Mouse (Mus musculus): ENCODE data around the gene Ptprcap.
A peak's percentile ranks its signal among the peaks of the same experiment; 100 is the strongest.

Gene Ptprcap

DNA sequence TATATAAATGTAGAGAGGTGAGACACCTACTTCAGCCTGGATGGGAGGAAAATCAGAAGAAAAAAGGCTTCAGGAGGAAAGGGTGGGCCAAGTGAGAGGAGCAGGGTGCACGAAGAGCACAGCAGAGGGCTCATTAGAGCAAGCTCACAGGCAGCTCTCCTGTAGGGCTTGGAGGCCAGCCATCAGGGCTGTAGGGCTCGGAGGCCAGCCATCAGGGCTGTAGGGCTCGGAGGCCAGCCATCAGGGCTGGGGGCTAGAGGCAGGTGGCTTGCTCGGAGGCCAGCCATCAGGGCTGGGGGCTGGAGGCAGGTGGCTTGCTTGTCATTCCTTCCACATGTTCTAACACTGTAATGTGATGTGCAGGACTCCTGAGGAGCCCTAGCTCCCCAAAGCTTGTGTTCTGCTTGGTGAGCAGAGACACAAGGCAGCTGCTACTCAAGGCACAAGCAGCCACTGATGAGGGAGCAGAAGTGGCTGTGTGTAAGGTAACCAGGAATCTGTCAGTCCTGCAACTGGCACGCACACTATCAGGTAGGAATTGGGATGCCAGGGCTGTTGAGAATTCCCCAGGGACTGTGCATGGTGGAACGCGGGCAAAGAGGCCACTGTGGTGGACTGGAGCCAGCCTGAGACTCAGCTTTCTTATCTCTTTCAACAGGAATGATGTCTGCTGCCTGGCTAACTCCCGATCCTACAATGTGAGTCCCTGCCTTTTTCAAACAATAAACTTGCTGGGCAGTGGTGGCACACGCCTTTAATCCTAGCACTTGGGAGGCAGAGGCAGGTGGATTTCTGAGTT, 13.5 kb downstream of the Ptprcap start:
- DNase-seq, result peak in 1 of 2 experiments; percentile 29

DNA sequence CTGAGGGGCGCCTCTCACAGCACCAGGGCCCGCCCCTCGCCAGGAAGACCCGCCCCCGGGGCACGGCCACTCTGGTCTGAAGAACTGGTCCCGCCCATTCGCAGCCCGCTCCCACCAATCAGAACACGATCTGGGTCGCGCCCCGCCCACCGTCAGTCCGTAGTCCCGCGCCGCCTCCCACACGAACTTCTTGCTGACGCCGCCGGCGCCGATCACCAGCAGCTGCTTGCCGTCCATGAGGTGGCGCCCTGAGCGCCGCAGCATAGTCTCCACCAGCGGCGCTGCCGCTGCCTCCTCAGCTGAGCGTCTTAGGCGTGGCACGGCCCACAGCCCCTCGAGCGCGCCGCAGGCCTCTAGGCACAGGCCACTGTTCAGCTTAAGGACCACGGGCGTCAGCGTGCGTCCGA, 16.0 kb downstream of the Ptprcap start:
- peak; percentile 99 to 100 for DNase-seq

DNA sequence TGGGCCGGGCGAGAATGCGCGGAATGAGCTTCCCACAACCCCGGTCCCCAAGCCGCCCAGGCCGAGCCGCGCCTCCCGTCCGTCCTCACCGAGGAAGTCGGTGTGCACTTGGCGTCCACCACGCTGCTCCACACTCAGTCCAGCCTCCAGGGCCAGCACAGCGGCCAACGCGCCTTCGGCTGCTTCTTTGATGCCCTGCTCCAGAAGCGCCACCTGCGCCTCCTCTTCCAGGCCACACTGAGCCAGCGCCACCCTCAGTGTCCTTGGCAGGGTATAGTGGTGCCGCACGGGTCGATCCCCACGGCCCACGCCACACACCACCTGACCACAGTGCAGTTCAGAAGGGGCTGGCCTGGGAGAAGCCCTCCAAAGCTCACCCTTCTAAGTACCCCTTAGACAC, 16.4 kb downstream of the Ptprcap start:
- no peak for DNase-seq

DNA sequence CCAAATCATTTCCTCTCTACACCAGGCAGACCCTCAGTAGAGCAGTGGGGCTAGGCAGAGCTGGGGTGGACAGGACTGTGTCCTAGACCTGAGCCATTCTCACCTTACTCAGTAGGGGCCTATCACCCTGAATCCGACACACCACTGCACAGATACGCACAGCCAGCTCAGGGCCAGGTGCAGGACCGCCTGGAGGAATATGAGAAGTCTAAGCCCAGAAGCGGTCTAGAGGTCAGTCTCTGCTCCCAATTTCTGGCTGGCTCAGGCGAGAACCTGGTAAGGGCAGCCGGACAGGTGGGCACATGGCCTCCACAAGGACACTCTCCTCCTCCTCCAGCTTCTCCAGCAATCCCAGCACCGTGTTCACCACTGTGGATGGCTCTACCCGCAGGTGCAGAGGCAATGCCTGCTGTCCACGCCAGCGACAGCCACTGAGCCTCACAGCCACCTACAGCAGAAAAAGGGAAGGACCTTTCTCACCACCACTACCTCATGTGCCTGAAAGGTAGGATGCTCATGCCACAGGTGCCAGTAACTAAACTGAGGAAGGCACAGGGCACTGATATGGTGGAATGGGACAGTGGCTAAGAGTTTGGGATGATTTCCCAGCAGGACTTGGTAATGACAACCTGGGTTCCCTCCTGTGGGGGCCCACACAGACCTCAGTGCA, 17.5 kb downstream of the Ptprcap start:
- peak in 1 of 2 experiments; percentile 25 for DNase-seq

DNA sequence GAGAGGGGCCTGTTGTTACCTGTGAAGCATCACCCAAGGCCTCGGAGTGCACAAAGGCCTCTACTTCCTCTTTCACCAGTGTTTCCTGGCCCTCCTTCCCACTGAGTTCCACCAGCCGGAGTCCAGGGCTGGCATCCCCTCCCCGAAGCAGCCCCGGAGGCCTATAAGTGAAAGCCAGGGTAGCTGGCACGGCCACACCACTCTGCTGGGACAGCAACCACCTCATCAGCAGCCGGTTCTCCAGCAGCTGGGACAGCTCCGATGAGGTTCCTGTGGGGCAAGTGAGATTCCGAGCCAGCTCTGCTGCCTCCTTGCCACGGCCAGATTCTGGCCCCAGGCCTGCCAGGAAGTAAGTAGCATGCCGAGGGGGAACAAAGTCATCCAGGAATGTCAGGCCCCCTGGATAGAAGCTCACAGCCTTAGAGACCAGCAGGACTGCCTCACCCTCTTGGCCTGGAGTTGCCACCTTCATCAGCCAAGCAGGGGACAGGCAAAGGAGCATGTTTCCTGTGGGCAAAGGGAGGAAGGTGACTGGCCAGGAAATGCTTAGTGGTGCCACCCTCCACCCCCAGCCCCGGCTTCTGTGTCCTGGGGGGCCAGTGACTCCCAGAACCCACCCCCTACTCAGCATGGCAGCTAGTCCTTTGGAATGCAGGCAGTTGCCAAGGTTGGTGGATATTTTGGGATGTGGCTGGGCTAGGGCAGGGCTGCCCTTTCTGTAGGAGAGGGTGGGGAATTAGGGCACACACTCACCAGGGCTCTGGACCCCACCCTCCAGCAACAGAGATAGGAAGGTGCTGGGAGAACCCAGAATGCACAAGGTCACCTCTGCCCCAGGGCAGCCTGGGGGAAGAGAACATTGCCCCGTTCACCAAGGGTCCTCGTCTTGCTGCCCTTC, 18.2 kb downstream of the Ptprcap start:
- DNase-seq, result peak in 1 of 2 experiments; percentile 40

DNA sequence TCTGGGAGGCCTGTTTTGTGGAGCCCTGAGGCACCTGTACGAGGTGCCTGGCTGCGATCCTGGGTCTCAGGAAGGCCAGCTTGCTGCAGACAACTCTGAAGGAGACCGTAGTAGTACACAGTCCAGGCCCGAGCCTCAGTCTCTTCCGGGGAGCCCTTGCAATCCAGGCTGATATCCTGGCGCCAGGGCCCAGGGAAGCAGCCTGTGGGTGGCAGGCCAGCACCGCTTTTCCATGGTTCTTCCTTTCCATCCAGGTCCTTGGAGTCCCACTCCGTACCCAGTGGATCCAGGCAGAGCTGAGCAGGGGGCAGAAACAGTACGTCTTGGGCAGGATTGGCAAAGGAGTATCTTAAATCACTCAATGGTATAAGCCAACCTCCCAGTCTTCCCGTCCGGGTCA, 19.5 kb downstream of the Ptprcap start:
- DNase-seq, result peak in 1 of 2 experiments; percentile 44

DNA sequence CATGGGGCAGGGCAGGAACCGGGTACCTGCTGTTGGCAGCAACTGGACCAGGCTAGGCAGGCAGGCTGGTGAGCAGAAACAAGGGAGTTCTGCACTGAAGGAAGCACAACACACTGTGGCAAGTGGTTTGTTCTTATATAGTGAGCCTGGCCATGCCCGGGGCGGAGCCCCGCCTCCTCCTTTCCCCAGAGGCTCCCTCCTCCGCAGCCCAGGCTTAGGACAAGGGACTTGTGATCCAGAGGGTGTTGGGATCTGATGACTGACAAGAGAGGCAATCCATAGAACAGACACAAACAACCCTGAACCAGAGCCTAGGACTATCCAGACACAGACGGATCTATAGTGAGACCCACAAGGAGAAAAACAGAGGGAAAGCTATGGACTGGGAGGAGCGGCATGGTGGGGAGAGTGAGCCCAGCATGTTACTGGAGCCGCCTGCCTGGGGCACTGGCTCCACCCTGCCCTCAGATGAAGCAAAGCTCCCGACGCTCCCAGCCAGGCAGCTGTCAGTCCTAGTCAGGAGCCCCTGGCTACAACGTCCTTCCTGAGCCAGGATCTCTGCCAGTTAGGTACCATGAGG, 22.1 kb downstream of the Ptprcap start, which contains the start of gene Carns1:
Gene Carns1 (minus strand): TSS at position 112 of the 580 bp plus-strand sequence.
- DNase-seq, result peak in 1 of 2 experiments; percentile 50

DNA sequence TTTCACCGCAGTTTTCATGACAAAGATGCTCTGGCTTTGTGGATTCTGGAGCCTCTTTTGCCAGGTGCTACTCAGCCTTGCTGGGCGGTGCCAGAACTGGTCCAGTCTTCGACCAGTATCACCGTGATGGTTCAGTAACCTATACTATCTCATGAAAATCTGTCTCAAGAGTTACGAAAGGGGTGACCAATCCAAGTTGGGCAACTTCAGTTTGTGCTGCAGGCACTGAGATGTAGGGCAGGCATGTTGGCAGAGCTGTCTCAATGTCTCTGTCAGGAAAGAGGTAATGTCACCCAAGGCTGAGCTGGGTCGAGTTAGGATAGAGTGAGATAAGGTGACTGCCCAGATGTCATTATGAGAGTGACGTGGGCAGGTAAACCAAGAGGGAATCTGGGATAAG, 27.0 kb downstream of the Ptprcap start:
- no peak for DNase-seq

DNA sequence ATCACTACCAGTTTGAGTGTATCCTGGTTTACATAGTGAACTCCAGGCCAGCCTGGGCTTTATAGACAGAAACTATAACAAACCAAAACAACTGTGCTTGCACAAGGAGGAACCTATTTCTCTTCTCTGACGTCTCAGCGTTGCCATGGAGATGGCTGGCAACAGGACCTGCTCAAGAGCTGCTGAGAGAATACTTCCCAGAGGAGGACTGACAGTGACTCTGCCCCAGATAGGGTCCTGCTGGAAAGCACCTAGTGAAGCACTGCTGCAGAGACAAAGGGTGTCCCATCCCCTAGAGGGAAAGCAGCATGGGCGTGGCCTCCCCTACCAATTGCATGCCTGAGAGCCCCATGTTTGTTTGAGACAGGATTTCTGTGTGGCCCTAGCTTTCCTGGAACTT, 28.5 kb downstream of the Ptprcap start:
- DNase-seq, result peak in 1 of 2 experiments; percentile 56

DNA sequence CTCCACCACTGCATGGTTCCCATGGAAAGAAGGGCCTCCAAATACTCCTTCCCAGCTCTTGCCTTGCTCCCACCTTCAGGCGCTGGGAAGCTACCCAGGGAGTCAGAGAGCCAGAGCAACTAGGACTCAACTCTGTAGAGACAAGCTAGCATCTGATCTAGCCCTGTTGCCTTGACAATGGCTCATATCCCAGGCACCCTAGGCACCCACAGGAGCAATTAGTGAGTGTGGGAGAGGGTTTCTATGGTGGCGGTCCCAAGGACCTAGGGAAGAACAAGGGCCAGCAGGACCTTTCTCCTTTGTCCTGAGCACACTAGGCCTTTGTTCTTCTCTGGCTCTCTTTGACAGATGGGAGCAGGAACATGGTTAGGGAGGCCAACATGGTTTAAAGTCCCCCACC, 30.3 kb downstream of the Ptprcap start:
- DNase-seq, result no peak

DNA sequence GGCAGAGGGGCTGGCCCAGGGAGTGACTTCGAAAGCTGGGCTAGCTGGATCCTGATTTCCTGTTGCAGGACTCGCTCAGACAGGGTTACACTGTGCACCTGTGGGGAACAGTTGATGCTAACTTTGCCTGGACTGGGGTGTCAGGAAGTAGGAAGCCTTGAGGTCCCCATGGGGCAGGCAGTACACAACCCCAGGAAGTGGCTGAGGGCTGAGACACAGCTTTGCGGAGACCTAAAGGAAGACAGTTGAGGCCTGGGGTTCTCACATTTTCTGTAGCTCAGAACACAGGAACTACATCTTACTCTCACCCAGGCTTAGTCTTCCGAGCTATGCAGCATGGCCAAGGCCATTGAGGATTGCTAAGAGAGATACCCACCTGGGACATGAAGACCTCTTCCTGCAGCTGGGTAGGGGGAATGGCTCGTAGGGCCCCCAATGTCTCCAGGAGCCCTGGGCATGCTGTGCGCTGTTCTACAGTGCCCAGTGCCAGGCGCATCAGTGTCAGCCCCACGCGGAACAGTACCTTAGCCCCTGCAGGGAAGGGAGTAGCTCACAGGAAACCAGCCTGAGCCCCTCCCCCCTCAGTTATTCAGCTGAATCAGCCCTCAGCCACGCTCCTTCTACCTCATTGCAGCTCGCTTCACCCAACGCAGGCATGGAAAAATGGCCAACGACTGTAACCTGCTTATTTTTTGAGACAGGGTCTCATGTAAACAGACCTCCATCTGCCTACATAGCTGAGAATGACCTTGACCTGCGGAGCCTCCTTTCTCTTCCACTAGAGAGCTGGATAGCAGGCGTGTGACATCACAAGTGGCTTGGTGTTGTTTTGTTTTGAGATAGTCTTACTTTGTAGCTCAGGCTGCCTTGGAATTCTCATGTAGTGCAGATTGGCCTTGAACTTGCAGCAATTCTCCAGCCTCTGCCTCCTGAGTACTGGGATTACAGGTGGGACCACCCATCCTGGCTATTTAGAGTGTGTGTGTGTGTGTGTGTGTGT, 31.9 kb downstream of the Ptprcap start:
- peak in 1 of 2 experiments; percentile 28 for DNase-seq

DNA sequence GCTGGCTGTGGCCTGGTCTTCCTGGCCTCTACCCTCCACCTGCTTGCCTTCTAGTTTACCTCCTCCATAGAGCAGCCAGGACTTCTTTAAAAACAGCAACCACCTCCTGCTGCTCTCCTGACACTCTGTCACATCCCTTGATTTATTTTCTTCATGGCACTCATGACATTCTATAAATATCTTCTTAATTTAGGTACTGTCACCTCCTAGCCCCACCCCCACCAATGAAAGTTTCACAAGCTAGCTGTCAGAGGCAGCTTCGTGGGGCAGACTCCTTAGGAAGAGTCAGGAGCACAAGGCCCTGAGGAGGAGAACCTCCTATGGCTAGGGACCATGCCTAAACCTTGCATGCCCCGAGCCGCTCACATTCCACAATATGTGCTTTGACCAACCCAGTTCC, 33.9 kb downstream of the Ptprcap start:
- no peak for DNase-seq

DNA sequence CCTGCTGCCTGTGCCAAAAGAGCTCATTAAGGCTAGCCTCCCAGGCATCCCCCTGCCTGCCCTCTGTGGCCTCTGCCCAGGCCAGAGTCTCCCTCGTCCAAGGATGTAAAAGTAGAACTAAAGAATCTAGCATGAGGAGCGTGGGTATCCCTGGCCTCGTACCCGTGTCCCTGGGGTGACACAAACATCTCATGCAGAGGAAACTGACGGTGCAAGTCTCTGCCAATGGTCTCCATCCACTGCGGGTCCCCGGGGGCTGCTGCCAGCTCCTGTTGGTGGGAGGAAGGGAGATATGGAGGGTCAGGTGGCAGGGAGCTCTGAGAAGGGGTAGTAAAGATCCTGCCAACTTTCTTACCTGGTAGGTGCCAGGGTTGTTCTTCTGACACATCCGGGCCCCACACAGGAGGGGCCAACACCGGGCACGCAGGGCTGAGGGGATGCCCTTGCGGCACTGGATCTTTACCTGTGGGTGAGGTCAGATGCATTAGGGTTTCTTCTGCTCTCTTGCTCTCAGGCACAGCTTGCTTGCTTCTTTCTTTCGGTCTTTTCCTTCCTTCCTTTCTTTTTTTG, 35.7 kb downstream of the Ptprcap start:
- no peak for DNase-seq

DNA sequence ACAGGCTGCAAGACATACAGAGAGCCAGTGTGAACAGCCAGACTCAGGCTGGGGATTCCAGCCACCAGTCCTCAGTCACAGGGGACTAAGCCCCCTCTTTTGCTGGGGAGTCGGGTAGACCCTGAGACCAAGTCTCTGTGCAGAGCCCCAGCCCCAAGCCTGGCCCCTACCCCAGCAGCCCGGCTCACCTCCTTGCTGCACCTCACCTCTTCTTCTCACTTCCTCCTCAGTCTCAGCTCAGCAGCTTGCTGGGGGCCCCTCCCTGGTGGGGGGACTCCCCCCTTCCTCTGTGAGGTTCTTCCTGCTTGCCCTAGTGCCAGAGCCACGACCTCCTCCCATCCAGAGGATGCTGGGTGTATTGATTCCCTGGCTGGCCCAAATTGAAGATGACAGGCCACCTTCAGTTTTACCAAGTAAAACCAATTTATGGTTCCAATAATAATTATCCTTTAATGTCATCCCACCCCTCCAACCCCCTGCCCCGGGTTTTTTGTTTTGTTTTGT, 37.5 kb downstream of the Ptprcap start, which contains the start of gene Tbc1d10c:
Gene Tbc1d10c (minus strand): TSS at position 454 of the 504 bp plus-strand sequence.
- DNase-seq, result peak in 1 of 2 experiments; percentile 69

DNA sequence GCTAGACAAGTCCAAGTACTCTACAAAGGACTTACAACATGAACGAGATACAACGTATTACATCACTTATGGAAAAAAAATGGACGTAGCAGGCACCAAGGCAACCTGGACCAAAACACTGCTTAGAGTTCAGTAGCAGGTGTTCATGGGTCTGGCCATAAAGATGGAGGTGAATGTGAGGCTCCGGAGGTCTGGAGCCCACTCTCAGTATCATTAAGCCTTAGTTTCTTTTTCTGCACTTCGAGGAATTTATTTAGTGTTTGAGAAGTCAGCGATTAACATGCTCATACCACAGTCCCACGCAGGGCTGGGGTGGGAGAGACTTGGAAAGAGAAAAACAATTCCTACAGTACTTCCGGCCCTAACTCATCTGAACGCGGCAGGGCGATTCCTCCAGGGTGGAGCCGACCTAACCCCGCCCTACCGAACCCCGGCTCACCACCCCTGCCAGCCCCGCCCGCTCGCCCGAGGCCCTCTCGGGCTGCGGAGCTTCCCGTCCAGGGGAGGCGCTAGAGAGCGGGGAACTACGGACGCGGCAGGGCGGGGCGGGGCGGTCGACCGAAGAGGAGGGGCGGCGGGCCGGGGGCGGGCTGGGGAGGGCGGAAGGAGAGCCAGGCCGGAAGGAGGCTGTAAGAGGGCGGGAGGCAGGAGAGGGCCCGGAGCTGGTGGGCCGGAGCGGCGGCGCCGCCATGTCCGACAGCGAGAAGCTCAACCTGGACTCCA, 38.3 kb downstream of the Ptprcap start, which contains the start of gene Ppp1ca:
Gene Ppp1ca (plus strand): TSS at position 538 of the 723 bp plus-strand sequence.
- peak; percentile 97 to 98 for DNase-seq

DNA sequence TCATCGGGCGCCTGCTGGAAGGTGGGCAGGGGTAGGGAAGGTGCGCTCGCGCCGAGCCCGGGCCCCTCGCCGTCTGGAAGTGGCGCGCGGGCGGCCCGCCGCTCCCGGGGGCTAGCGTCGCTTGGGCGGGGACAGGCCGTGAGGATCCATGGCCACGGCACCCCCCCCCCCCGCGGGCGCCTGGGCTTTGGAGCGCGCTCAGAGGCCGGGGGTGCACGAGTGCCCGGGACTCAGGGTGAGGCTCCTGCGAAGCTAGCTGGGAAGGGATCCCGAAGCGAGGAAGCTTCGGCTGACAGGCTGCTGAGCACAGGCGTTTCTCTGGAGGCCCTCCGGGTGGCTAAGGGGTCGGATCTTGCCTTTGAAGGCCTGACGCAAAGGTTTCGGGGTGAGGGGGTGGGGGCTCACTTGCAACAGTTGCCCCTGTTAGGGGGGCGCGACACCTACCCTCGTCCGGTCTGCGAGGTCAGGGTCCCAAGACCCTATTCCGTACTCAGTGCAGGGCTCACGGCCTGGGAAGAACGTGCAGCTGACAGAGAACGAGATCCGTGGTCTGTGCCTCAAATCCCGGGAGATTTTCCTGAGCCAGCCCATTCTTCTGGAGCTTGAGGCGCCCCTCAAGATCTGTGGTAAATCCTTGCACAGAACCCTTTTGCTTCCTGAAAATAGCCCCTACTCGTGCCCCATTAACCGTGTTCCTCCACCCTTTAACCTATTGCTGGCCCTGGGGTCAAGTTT, 39.0 kb downstream of the Ptprcap start:
- no peak for DNase-seq

DNA sequence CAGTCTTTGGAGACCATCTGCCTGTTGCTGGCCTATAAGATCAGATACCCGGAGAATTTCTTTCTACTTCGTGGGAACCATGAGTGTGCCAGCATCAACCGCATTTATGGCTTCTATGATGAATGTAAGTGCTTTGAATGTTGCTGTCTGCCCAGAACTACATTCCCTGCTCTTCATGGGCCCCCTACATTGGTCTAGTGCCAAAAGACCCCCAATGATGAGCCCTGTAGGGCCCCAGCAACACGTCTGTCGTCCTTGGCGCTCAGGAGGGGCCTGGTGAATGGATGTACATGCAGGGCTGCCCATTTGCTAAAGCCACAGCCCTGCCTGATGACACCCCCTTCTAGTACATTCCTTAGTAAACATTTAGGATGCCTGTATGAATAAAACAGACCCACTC, 39.7 kb downstream of the Ptprcap start:
- DNase-seq, result no peak

DNA sequence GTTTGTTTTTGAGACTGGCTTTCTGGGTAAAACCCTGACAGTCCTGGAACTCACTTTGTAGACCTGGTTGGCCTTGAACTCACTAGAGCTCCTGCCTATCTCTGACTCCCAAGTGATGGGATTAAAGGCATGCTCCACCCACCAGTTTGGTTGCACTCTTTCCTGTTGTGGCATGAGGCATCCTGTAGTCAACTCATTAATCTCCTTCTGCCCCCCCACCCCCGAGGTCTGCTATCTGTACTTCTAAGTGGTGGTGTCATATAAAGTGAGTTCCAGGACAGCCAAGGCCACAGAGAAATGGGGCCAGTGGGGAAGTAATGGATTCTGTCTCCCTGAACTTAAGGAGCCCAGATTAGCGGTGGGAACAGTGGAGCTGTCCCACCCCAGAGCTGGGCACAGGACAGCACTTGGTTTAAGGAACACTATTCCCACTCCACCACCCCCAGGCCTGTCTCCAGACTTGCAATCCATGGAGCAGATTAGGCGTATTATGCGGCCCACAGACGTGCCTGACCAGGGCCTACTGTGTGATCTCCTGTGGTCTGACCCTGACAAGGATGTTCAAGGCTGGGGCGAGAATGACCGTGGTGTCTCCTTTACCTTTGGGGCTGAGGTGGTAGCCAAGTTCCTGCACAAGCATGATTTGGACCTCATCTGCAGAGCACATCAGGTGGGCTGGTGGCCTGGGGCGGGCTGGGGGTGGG, 40.8 kb downstream of the Ptprcap start:
- DNase-seq, result no peak
